Mouse (Mus musculus) ES-Bruce4 (cell line): ENCODE measurements at regions not wholly inside any gene's neighbourhood (a gene's known extent, or its start where the extent isn't known, plus 50 kb on each side); places are given as distances from the start of the nearest gene placed in this dataset.

Experiments used
- H3K27ac ChIP-seq: 2 replicates; pipeline ENCODE4 v1.5.1; 2012; ENCODE audit warnings: low read length, inconsistent platforms; ENCODE audit not compliant: insufficient read depth
- H3K27me3 ChIP-seq: 2 replicates; pipeline ENCODE4 v1.6.1; 2012; ENCODE audit warnings: mild to moderate bottlenecking, low read length, inconsistent platforms; ENCODE audit not compliant: control insufficient read depth, poor library complexity, insufficient read depth, severe bottlenecking
- H3K36me3 ChIP-seq: 2 replicates; pipeline ENCODE4 v1.6.1; 2012; ENCODE audit warnings: inconsistent platforms, mild to moderate bottlenecking, low read length, moderate library complexity; ENCODE audit not compliant: control insufficient read depth, poor library complexity, insufficient read depth, severe bottlenecking
- H3K4me1 ChIP-seq: one replicate; pipeline ENCODE4 v1.8.1; 2011; ENCODE audit warnings: low read length; ENCODE audit not compliant: control insufficient read depth, insufficient read depth
- H3K4me3 ChIP-seq: 2 replicates; pipeline ENCODE4 v1.5.1; 2011; ENCODE audit warnings: low read depth, mild to moderate bottlenecking, low read length
- H3K9ac ChIP-seq: 2 replicates; pipeline ENCODE4 v1.6.1; 2012; ENCODE audit warnings: low read depth, mild to moderate bottlenecking, inconsistent platforms; ENCODE audit not compliant: poor library complexity, severe bottlenecking
- H3K9me3 ChIP-seq: replicated peaks from 2 replicates; pipeline ENCODE4 v1.6.1; 2012; ENCODE audit warnings: mild to moderate bottlenecking, low read length, inconsistent platforms; ENCODE audit not compliant: control insufficient read depth, poor library complexity, insufficient read depth, severe bottlenecking
- CTCF ChIP-seq: IDR thresholded peaks from one replicate; pipeline ENCODE4 v1.8.1; 2011; ENCODE audit warnings: low read depth, low read length
- EP300 ChIP-seq: IDR thresholded peaks from 2 replicates; pipeline ENCODE4 v1.6.1; 2011; ENCODE audit warnings: low read depth, low read length; ENCODE audit not compliant: insufficient read depth
- POLR2A ChIP-seq: IDR thresholded peaks from one replicate; pipeline ENCODE4 v1.8.1; 2011; ENCODE audit warnings: low read length; ENCODE audit not compliant: insufficient read depth

GRCm38 (mm10) chr17:75892156-75892555 lies 340.4 kb upstream of the Fam98a start:
- no peaks in the 10 kb centered on the region for H3K27me3 ChIP-seq
- TF ChIP-seq EP300, result no peak
- no peak for TF ChIP-seq CTCF
- no peak overlapping the region for H3K9ac ChIP-seq
- no peak overlapping the region for H3K27ac ChIP-seq
- H3K4me3 ChIP-seq, result no peak overlapping the region
- H3K9me3 ChIP-seq, result no peaks in the 10 kb centered on the region
- no peaks in the 10 kb centered on the region for H3K36me3 ChIP-seq
- H3K4me1 ChIP-seq, result no peaks in the 10 kb centered on the region

- no peak overlapping the region for H3K4me3 ChIP-seq
- no peak overlapping the region for H3K27ac ChIP-seq
- H3K9ac ChIP-seq, result no peak overlapping the region
- no peaks in the 10 kb centered on the region for H3K27me3 ChIP-seq
- no peaks in the 10 kb centered on the region for H3K4me1 ChIP-seq
- H3K9me3 ChIP-seq, result no peaks in the 10 kb centered on the region
- no peak for TF ChIP-seq CTCF
- no peak for TF ChIP-seq EP300
- TF ChIP-seq POLR2A, result no peak
- no peaks in the 10 kb centered on the region for H3K36me3 ChIP-seq
These were observed 339.8 kb upstream of the Fam98a start for GRCm38 (mm10) chr17:75891564-75891963.

GRCm38 (mm10) chr17:75877848-75878247 lies 326.1 kb upstream of the Fam98a start:
- TF ChIP-seq EP300, result no peak
- TF ChIP-seq POLR2A, result no peak
- TF ChIP-seq CTCF, result no peak
- Histone ChIP-seq H3K27ac (no peak overlapping the region), H3K4me3 (no peak overlapping the region), H3K9ac (no peak overlapping the region), H3K9me3 (no peaks in the 10 kb centered on the region), H3K27me3 (no peaks in the 10 kb centered on the region), H3K4me1 (no peaks in the 10 kb centered on the region), H3K36me3 (no peaks in the 10 kb centered on the region)

GRCm38 (mm10) chr17:75876895-75877294 lies 325.1 kb upstream of the Fam98a start:
- TF ChIP-seq EP300 (no peak), POLR2A (no peak), CTCF (no peak)
- no peaks in the 10 kb centered on the region for H3K36me3 ChIP-seq
- H3K9ac ChIP-seq, result no peak overlapping the region
- H3K4me3 ChIP-seq, result no peak overlapping the region
- no peaks in the 10 kb centered on the region for H3K27me3 ChIP-seq
- H3K9me3 ChIP-seq, result no peaks in the 10 kb centered on the region
- no peaks in the 10 kb centered on the region for H3K4me1 ChIP-seq
- H3K27ac ChIP-seq, result no peak overlapping the region

- H3K4me1 ChIP-seq, result no peaks in the 10 kb centered on the region
- no peak for TF ChIP-seq CTCF
- no peak for TF ChIP-seq EP300
- no peak for TF ChIP-seq POLR2A
- no peaks in the 10 kb centered on the region for H3K27me3 ChIP-seq
- no peaks in the 10 kb centered on the region for H3K9me3 ChIP-seq
- H3K9ac ChIP-seq, result no peak overlapping the region
- H3K27ac ChIP-seq, result no peak overlapping the region
- no peaks in the 10 kb centered on the region for H3K36me3 ChIP-seq
- no peak overlapping the region for H3K4me3 ChIP-seq
These were observed 322.8 kb upstream of the Fam98a start for GRCm38 (mm10) chr17:75874535-75874934.

- TF ChIP-seq POLR2A (no peak), CTCF (no peak), EP300 (no peak)
- H3K4me3 ChIP-seq, result no peak overlapping the region
- no peaks in the 10 kb centered on the region for H3K27me3 ChIP-seq
- H3K4me1 ChIP-seq, result no peaks in the 10 kb centered on the region
- no peaks in the 10 kb centered on the region for H3K36me3 ChIP-seq
- no peak overlapping the region for H3K9ac ChIP-seq
- H3K27ac ChIP-seq, result no peak overlapping the region
- H3K9me3 ChIP-seq, result no peaks in the 10 kb centered on the region
These were observed 318.7 kb upstream of the Fam98a start for GRCm38 (mm10) chr17:75870492-75870891.
